Mouse (Mus musculus) liver, embryonic 14.5 days (tissue): ENCODE measurements around the gene Adat2.

Source experiments
- CTCF ChIP-seq: IDR thresholded peaks from 2 replicates; pipeline ENCODE4 v1.5.1; 2016; ENCODE audit warnings: antibody characterized with exemption, low read depth, control low read depth
- EP300 ChIP-seq: IDR thresholded peaks from 2 replicates; pipeline ENCODE4 v1.6.1; 2016; ENCODE audit warnings: antibody characterized with exemption, low read depth

- TF ChIP-seq CTCF (no peak), EP300 (no peak)
Measured at GRCm38 (mm10) chr10:13596866-13597265, 44.2 kb downstream of the Adat2 start.
